Mouse (Mus musculus): ENCODE data around the gene Hoxa9.

- TF ChIP-seq CTCF (IDR thresholded peaks at IDR 0.05; ENCODE audit: control insufficient read depth, insufficient read depth, insufficient replicate concordance, low read depth, low read length) = no peak
- no peak for TF ChIP-seq POLR2A (IDR thresholded peaks at IDR 0.05; ENCODE audit: control insufficient read depth, low read depth, low read length)
These were observed 5.0 kb upstream of the Hoxa9 start for GRCm38 (mm10) chr6:52235866-52236265.

Measured in testis, adult 2 months (tissue).